Mouse (Mus musculus): ENCODE results near the gene Rpsa.

Rpsa gene

DNA sequence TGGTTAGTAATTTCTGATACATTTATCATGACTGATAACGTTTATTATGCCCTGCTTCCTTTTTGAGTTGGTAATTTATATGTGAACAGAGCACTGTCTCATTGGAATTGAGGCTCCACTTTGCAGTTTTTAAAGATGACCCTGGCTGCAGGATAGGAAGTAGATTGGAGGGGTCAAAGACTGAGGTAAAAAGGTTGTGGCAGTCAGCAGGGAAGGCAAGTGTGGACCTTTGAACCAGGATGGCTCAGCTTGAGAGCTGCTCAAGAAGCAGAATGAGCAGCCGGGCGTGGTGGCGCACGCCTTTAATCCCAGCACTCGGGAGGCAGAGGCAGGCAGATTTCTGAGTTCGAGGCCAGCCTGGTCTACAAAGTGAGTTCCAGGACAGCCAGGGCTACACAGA, 14.0 kb upstream of the Rpsa start:
- DNase-seq (ENCODE audit: low spot score in 2 of 2) = no peak

DNA sequence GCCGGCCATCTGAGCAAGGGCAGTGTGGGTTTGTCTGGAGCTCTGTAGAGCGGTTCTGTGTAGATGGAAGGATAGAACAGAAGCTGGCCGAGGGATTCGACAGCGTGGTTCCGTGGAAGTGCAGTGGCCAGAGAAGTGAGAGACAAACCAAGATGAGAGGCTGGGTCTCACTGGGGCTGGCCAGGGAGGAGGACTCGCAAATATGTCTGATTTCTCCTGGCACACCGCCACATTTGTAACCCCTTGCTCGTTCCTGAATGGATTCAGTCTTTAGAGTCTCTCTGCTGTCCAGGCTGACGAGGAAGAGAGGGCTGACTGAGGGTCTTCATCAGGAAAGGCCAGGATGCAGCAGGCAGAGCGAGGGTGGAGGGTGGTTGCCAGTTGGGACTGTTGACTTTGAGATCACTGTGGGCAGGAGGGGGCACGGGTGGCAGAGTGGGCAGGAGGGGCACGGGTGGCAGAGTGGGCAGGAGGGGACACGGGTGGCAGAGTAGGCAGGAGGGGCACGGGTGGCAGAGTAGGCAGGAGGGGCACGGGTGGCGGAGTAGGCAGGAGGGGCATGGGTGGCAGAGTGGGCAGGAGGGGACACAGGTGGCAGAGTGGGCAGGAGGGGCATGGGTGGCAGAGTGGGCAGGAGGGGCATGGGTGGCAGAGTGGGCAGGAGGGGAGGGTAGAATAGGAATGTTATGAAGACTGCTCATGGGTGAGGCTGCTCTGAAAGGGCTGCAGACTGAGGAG, 13.3 kb upstream of the Rpsa start:
- DNase-seq (ENCODE audit: low spot score in 2 of 2) = no peak

DNA sequence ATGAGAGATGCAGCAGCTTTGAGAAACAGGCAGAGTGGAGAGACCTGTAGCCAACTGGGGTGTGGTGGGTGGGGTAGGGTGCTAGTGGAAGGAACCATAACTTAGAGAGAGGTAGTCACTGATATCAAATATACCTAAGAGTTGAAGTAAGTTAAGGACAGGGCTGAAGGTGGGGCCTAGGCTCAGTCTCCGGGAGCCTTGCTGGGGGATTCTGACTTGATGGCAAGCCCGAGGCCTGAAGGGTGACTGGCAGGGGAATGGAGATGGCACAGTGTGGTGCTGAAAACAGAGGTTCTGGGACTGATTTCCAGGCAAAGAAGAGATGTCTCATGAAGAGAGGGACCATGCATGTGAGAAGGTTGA, 12.7 kb upstream of the Rpsa start:
- no peak for DNase-seq (ENCODE audit: low spot score in 2 of 2)

DNA sequence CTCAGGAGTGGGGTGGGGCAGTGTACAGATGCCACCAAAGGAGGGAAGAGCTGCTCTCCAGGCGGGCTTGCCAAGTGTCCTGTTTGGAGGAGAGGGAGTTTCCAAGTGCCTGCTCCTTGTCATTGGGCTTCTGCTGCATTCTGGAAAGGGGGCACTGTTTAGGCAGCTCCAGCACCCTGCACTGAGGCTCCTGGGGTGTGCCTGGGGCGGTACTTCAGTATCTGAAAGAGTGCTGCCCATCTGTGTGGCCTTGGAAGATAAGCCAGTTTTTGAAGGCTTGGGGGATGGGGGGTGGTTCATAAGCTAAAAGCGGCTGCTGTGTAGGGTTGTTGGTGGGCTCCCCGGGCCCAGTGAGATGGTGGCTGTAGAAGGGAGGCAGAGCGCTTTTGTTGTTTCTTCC, 11.9 kb upstream of the Rpsa start:
- DNase-seq (ENCODE audit: low spot score in 2 of 2) = no peak

DNA sequence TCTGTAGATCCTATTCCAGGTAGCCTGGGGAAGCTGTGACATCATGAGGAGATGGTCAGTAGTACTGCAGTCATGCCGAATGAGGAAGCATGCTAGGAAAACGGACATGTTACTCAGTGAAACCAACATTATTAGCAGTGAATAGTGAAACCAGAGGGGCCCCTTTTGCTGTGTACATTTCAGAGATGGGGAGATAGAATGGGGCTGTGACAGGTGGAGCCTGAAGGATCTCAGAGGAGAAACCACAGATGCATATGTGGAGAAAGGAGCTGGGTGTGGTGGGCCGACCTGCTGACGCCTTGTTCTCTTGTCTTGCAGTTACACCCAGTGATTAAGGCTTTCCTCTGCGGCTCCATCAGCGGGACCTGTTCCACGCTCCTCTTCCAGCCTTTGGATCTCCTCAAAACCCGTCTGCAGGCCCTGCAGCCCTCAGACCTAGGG, 11.3 kb upstream of the Rpsa start:
- no peak for DNase-seq (ENCODE audit: low spot score in 2 of 2)

DNA sequence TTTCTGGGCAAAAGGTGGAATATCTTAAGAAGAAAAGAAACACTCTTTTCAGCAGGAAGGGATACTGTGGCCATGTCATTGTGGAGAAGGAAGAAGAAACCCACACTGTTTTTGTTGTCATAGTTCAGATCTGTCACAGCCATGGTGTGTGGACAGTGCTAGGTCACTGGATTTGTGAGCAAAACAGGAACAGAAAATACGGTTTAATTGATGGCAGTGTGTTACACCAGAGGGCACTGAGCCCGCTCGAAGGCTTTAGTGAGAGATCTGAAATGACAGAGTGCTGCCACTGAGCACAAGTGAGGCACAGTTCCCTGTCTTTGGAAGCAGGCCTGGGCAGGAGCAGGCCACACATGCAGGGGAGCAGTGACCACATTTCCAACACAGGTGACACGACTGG, 9.3 kb upstream of the Rpsa start:
- no peak for DNase-seq (ENCODE audit: low spot score in 2 of 2)

DNA sequence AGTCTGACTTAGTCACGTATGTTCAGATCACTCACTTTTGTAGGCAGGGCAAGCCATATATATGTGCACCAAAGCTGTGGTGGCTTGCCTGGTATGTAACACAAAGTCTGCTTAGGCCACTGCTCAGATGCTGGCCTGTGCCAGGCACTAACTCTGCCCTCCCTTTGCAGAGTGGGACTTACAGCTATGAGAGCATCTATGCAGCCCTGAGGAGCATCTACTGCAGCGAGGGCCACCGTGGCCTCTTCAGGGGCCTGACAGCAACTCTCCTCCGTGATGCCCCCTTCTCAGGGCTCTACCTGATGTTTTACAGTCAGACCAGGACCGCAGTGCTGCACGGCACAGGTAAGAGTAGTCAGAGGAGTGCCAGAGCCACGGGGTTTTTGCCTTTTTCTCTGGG, 7.0 kb upstream of the Rpsa start:
- DNase-seq (ENCODE audit: low spot score in 2 of 2) = no peak

DNA sequence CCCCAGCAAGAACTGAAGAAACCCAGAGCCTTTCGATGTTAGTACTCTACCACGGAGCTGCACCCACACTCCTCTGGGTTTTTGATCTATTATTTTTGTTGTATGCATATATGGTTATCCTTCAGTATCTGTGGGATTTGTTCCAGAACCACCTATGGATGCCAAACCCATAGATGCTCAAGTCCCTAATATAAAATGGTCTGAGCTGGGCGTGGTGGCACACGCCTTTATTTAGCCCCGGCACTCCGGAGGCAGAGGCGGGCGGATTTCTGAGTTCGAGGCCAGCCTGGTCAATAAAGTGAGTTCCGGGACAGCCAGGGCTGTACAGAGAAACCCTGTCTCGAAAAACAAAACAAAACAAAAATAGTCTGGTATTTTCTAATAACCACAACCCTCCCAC, 621 bp upstream of the Rpsa start:
- DNase-seq (ENCODE audit: low spot score in 2 of 2) = no peak

DNA sequence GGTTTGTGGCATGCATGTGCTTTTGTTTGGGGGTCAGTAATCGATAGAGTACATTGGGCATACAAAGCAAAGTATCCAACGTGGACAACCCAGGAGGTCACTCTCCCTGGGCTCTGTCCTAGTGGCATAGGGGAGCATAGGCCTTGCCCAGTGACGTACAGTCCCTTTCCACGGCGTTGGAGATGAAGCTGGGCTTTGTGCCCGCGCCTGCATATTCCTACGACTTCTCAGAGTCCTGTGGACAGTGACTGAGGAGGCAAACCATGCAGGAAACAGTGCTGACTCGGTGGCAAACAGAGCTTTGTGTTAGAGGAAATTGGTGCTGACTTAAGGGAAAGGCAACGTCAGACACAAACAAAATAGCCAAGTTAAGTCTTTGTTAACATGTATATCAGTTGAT, 1.8 kb downstream of the Rpsa start:
- DNase-seq (ENCODE audit: low spot score in 2 of 2) = no peak

DNA sequence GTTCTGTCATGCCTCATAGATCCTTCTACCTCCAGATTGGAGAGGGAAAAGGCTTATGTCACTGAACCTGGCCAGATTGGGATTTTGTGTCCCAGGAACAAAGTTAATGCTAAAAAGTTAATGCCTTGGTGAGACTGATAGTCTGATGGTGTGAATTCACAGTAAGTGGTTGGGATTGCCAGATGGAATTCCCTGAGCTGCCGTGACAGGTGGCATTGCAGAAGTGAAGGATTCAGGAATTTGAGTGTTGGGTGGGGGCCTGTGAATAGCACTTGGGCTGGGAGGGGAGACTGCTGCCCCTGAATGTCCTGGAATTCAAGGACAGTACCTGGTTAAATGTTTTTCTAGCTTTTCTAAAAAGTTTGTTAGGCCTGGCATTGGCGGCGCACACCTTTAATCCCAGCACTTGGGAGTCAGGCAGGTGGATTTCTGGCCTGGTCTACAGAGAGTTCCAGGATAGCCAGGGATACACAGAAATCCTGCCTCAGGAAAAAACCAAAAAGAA, 4.3 kb downstream of the Rpsa start:
- DNase-seq (ENCODE audit: low spot score in 2 of 2) = no peak

DNA sequence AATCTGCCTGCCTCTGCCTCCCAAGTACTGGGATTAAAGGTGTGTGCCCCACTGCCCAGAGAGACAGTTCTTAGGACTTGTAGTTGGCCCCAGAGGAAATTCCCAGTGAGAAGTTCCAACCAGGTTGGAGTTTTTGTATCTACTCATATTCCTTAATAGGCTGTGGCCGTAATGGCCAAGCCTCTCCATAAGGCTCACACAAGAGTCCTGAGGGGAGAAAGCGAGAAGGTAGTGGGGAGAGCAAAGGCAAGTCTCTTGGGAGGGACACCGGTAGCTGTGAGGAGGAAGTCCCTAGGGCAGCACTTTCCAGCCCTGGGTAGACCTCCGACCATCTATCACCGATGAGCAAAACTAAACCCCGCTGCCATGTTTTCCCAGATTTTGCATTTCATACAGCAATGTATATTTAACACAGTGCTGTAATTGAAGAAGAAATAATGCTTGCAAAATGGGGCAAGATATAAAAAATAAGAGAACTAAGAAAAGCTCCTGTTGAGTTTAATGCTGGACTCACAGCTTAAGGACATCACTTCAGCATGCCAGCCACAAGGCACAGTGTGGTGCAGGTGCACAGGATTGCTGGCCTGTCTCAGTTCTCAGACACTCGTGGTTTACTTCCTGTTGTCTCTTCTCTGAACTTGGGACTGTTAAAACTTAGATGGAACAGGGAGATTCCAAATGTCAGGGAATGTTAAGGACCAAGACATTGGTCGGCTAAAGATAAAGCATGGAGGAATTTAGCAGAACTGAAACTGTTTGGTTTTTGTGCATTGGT, 5.7 kb downstream of the Rpsa start:
- DNase-seq (ENCODE audit: low spot score in 2 of 2) = no peak

DNA sequence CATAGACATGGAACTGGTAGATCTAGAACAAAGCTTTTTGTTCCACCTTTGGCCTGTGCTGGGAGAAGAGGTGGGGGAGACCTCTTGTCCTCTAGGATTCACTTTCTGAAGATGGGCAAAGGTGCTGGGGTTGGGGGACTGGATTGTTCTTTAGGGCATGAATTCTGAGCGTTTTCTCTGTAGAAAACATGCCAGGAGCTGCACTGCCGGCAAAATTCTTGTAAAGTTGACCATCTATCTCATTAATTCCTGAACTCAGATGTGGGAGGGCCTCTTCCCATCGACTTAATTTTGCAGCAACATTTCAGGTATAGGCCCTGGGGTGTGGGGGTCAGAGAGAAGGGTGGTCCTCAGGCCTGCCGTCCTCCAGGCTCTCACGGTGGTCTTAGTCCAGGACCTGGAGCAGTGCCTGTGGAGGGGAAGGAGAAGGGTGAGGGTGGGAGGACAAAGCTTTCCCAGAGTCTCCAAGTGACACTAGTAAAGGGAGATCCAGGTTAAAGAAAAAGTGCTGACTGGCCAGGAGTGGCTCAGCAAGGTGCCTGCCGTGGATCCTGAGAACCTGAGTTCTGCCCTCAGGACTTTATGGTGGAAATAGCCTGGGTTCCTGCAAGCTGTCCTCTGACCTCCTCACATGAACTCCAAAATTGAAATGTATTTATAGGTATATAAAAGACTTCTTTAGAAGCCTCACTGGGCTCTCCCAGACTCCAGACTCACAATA, 6.4 kb downstream of the Rpsa start:
- no peak for DNase-seq (ENCODE audit: low spot score in 2 of 2)

DNA sequence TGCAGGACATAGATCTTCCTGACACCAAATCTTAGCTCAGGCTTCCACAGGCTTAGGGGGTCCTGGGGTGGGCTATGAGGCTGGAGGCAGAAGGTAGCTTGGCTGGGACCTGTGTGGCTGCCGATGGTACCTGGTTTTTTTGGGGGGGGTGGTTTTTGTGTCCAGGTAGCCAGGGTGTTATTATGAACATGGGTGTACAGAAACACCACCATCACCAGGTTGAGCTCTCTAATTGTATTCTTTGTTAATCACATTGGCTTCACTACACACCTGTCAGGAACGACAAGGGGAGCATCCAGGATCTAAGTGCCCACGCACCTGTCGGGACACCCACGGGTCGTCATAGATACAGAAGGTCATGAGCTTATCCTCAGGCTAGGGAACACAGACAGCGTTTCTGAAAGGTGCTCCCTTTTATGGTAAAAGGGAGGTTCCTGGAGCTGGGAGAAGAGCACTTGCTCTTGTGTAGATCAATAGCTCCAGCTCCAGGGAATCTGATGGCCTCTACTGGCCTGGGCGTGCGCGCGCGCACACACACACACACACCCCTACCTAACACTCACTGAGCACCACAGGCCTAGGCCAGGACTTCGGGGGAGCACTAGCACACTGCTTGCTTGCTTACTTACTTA, 7.2 kb downstream of the Rpsa start:
- no peak for DNase-seq (ENCODE audit: low spot score in 2 of 2)

DNA sequence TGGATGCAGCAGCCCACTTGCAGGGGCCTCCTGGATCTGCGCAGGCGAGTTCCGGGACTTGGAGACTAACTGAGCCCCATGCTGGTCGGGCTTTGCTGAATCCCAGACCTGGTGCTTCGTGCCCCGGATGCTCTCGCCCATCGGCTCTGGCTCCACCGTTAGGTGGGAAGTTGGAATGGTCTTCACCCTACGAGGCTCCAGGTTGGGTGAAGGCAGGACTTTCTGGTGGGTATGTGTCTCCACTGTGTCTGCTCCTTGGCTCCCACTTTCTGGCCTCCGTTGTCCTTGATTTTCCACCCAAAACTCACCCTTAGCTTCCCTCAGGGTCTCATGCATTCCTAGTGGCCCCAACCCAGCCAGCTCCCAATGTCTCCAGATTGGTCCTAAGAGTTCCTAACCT, 8.0 kb downstream of the Rpsa start:
- no peak for DNase-seq (ENCODE audit: low spot score in 2 of 2)

DNA sequence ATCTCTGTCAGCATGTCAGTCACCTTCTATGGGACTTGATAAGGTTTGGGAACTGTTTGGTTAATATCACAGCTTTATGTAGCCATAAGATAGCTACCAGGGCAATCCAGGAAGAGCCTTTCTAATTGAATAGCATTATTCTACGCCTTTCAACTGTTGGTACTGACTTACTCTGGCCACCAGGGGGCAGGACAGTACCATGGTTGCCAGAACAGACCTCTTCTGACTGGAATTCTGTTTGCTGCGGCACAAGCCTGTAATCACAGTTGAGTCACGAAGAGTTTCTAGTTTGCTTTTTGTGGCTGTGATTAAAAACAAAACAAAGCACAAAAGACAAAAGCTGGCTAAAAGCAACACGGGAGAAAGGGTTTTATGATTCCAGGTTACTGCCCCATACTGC, 13.2 kb downstream of the Rpsa start:
- DNase-seq (ENCODE audit: low spot score in 2 of 2) = peak; percentile 38 to 79

DNA sequence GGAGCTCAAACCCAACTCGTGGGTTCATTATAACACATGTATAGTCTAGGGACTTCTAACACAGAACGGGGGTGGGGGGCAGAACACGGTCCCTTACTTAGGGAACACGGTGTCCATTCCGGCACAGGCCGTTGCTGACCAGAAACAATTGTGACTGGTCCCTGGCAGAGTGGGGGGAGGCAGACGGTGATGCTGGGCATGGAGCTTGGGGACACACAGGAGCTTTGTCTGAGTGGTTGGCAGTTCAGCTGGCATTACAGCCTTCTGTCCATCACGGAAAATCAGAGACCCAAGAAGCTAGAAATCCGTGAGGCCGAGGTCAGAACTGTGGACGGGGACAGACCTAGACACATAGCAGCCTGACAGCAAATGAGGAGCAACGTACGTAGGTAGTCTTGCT, 17.0 kb downstream of the Rpsa start:
- DNase-seq (ENCODE audit: low spot score in 2 of 2) = no peak

DNA sequence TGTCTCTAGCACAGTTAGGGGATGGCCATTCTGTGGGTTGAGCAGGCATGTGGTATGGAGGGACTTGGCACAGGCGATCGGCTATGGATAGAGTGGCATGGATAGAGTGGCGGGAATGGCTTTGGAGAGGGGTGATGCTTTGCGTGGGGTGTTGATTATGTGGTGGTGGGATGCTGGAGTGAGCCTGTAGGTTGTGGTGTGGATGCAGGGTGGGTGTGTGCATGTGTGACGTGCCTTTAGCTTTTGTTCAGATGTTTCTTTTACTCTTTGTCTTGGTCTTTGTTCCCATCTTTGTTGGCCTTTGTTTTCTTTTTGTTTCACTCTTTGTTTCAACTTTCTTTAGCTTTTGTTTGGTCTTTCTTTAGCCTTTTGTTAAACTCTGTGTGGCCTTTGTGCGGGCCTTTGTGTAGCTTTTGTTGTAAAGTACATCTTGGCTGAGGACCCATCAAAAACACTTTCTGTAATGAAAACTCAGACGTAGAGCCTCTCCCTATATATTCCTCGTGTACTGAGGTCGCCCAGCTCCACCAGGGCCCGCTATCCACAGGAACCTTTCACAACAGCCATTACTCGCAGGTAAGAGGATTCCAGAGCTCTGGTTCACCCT, 21.8 kb downstream of the Rpsa start, which contains the start of gene Mobp:
Mobp (plus strand) TSS at position 486 of the 607 bp plus-strand sequence.
- no peak for DNase-seq (ENCODE audit: low spot score in 2 of 2)

DNA sequence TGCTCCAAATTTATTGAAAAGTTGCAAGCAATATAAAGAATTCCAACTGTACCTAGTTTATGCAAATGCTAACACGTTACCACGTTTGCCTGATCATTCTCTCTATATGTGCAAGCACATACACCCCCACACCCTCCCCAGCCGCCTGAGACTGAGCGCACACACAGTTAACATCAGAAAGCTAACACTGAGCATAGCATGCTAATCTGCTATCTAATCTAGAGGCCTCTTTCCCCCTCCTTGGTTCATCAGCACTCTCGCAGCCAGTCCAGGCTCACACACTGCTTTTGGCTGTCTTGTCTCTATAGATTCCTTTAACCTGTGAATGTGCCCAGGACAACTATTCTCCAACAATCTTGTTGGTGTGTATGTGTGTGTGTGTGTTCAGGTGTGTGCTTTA, 23.7 kb downstream of the Rpsa start:
- no peak for DNase-seq (ENCODE audit: low spot score in 2 of 2)

DNA sequence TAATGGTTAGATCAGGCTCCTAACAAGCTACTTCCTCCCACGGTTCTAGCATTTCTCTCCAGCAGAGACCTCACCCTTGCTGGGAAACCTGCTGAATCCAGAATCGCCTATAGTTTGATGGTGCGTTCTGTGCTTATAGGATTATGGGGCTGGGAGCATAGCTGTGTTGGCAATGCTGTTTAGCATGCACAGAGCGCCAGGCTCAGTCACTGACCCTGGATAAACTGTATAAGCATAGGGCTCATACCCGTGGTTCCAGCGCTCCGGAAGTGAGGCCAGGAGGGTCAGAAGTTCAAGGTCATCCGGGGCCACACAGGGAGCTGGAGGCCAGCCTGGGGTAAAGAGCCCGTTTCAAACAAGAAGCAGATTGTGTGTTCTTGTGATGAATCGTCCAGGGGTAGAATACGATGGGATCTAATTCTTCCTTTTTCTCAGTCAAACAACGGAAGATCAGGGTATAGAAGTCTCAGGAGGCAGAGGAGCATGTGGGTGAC, 24.5 kb downstream of the Rpsa start:
- DNase-seq (ENCODE audit: low spot score in 2 of 2) = no peak

DNA sequence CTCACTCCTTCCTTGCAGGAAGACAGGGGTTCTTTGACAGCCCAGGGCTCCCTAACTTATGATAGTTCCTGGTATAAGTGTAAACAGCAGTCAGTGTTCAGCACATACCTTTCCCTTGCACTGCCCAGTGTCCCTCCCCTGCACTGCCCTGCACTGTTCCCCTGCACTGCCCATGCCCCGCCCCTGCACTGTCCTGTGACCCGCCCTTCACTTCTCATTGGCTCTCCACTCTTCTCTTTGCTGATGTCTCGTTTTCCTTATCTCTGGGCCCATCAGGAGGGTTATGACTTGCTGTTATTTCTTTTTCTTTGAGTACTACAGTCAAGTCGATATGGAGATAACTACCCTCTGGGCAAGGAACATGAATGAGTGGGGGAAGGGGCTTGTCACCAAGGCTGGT, 30.6 kb downstream of the Rpsa start:
- no peak for DNase-seq (ENCODE audit: low spot score in 2 of 2)

DNA sequence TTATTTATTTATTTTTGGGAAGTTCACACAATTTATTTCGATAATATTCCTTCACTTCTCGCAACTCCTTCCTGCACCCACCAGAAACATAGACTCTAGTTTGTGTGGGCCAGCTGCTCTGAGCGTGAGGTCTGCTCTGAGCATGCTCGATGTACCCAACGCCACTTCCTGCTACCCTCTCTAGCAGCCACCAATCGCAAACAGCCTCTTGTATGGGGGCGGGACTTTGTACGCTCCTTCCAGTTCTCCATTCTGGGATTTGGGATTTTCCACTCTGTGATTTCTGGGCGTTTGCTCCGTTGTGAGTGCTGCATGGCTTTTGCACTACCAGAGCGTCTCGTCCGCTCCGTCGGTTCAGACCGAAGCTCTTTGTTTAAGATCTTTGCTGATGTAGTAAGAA, 36.4 kb downstream of the Rpsa start:
- DNase-seq (ENCODE audit: low spot score in 2 of 2) = no peak

DNA sequence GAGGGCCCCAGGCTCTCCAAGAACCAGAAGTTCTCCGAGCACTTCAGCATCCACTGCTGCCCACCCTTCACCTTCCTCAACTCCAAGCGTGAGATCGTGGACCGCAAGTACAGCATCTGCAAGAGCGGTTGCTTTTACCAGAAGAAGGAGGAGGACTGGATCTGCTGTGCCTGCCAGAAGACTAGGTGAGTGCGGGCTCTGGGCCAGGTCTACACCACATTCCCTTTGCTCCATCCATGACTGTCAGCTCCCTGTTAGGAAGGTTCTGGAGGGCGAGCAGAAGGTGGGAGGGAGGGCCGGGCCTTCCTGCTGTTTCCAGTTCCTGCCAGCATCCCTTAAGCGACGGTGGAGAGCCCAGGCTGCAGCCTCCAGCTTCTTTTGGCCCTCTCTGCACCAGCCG, 40.3 kb downstream of the Rpsa start:
- no peak for DNase-seq (ENCODE audit: low spot score in 2 of 2)

Data from thymus, postnatal 10 days (tissue).